Mouse (Mus musculus): Measurements from ENCODE around the gene Gpr18. TPM values are rescaled to one million over a fixed set of nuclear protein-coding genes. Genes with fewer than 3 reads are reported as not detected.

The Gpr18 gene
- polyA plus RNA-seq, 1 experiment from 2014 or later: 0.26 TPM

DNA sequence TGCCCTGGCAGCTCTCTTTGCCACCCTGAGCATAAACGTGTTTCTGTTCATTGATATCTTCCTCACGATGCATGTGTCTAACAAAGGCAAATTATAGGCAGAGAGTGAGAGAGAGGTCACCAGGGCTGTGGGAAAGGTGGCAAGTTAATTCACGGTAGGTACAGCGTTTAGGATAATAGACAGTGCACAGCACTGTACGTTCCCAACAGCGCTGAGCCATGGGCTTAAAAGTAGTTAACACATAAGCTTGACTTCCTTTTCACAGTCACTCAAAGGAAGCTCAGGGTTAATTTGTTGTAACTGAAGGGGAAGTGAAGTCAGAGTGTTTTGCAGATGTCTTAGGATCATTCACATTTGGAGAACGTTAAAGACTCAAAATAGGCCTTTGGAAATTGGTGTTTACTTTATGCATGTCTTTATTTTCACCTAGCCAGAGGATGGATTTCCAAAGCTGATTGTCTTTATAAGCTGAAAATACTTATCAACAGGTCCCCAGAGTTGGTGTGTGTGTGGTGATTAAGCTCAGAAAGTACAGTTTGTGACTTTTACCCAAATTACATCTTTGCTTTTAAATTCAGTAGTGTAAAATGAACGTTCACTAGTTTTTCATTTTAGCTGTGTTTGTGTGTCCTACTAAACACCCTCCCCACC lies 9.1 kb downstream of the Gpr18 start:
- H3K27ac ChIP-seq (ENCODE audit: low read length): no peak overlapping the region
- ATAC-seq (ENCODE audit: insufficient read depth, low FRiP score): no peak
- H3K4me3 ChIP-seq (replicated peaks; ENCODE audit: low read length): no peak overlapping the region
- H3K9me3 ChIP-seq (replicated peaks; ENCODE audit: control insufficient read depth, low read length): no peaks in the 10 kb centered on the region
- H3K36me3 ChIP-seq (ENCODE audit: control insufficient read depth, insufficient read depth, low read length): no peaks in the 10 kb centered on the region; the same call in 1 of the 2 replicates
- no peaks in the 10 kb centered on the region for H3K4me1 ChIP-seq (ENCODE audit: control insufficient read depth, insufficient read depth, low read length)
- no peaks in the 10 kb centered on the region for H3K27me3 ChIP-seq (ENCODE audit: control insufficient read depth, insufficient read depth, low read length)
- no peak overlapping the region for H3K4me2 ChIP-seq (ENCODE audit: low read depth, low read length)
- H3K9ac ChIP-seq (ENCODE audit: low read length): no peak overlapping the region
- WGBS: 67% methylated on average over 8 of the region's 8 CpGs

DNA sequence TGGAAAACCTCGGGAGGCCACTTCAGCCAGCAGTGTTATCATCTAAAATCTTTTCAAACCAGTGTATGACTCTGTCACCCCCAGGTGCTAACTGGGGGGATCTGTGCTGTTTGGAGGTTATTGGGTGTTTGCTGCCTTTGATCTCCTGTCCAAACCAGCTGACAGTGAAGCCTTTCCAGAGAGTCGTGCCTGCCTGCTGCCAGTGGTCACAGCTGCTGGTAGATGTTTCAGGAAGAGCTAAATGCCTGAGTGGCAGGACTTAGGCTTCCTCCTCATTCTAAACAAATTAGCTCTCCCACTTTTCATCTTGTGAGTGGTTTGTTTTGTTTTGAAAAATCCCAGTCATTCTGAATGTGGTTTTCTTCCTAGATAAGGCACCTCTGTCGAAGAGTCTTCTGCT lies 10.8 kb downstream of the Gpr18 start:
- no peaks in the 10 kb centered on the region for H3K9me3 ChIP-seq (replicated peaks; ENCODE audit: control insufficient read depth, low read length)
- 24% methylated on average over 3 of the region's 3 CpGs for WGBS
- ATAC-seq (ENCODE audit: insufficient read depth, low FRiP score): no peak
- H3K4me3 ChIP-seq (replicated peaks; ENCODE audit: low read length): no peak overlapping the region
- H3K4me1 ChIP-seq (ENCODE audit: control insufficient read depth, insufficient read depth, low read length): no peaks in the 10 kb centered on the region
- no peak overlapping the region for H3K9ac ChIP-seq (ENCODE audit: low read length)
- H3K27ac ChIP-seq (ENCODE audit: low read length): no peak overlapping the region
- H3K27me3 ChIP-seq (ENCODE audit: control insufficient read depth, insufficient read depth, low read length): no peaks in the 10 kb centered on the region
- H3K4me2 ChIP-seq (ENCODE audit: low read depth, low read length): no peak overlapping the region
- H3K36me3 ChIP-seq (ENCODE audit: control insufficient read depth, insufficient read depth, low read length): no peaks in the 10 kb centered on the region

DNA sequence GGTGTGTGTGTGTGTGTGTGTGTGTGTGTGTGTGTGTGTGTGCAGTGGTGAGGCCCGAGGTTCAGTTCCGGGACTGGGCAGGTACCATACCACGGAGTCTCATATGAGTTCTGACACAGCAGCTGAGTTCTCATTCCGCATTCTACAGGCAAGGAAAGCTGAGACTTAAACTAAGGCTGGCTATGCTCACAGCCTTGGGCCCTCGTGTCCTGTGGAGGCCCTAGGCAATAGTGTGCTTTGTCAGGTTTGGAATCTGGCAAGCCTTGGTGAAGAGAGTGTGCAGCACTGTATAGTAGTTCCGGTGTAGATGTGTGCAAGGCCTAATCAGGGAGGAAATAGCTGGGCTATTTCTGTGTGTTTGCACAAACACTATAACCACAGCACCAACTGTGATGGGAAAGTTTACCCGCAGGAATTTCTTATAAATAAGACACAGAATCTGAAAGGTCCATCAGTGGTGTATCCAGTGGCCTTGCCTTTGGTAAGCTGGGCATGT lies 12.2 kb downstream of the Gpr18 start:
- Histone ChIP-seq H3K27ac (ENCODE audit: low read length) (no peak overlapping the region), H3K4me2 (ENCODE audit: low read depth, low read length) (no peak overlapping the region), H3K36me3 (ENCODE audit: control insufficient read depth, insufficient read depth, low read length) (no peaks in the 10 kb centered on the region), H3K9ac (ENCODE audit: low read length) (no peak overlapping the region), H3K9me3 (replicated peaks; ENCODE audit: control insufficient read depth, low read length) (no peaks in the 10 kb centered on the region), H3K4me1 (ENCODE audit: control insufficient read depth, insufficient read depth, low read length) (no peaks in the 10 kb centered on the region), H3K4me3 (replicated peaks; ENCODE audit: low read length) (no peak overlapping the region), H3K27me3 (ENCODE audit: control insufficient read depth, insufficient read depth, low read length) (no peaks in the 10 kb centered on the region)
- ATAC-seq (ENCODE audit: insufficient read depth, low FRiP score): no peak
- 84% methylated on average over 7 of the region's 7 CpGs for WGBS

DNA sequence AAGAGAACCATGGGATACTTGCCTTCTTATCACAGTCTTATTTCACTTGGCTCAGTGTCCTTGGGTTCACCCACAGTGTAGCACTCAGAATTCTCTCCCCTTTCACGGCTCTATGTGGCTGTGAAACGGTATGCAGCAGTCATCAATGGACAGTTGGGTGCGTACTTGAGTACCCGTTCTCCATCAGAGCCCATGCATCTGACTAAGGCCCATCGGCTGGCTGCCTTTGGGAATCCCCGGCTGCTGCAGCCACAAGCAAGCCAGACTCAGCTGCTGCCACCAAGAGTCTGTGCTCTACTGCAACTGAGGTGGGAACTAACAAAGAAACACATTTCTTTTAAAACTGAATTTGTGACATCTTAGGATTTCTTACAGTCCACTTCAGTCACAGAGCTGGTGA lies 14.1 kb downstream of the Gpr18 start:
- ATAC-seq (ENCODE audit: insufficient read depth, low FRiP score): no peak
- Histone ChIP-seq H3K9me3 (replicated peaks; ENCODE audit: control insufficient read depth, low read length) (no peaks in the 10 kb centered on the region), H3K9ac (ENCODE audit: low read length) (no peak overlapping the region), H3K4me3 (replicated peaks; ENCODE audit: low read length) (no peak overlapping the region), H3K4me2 (ENCODE audit: low read depth, low read length) (no peak overlapping the region), H3K27me3 (ENCODE audit: control insufficient read depth, insufficient read depth, low read length) (no peaks in the 10 kb centered on the region), H3K36me3 (ENCODE audit: control insufficient read depth, insufficient read depth, low read length) (no peaks in the 10 kb centered on the region), H3K27ac (ENCODE audit: low read length) (no peak overlapping the region), H3K4me1 (ENCODE audit: control insufficient read depth, insufficient read depth, low read length) (no peaks in the 10 kb centered on the region)
- 92% methylated on average over 6 of the region's 6 CpGs for WGBS

DNA sequence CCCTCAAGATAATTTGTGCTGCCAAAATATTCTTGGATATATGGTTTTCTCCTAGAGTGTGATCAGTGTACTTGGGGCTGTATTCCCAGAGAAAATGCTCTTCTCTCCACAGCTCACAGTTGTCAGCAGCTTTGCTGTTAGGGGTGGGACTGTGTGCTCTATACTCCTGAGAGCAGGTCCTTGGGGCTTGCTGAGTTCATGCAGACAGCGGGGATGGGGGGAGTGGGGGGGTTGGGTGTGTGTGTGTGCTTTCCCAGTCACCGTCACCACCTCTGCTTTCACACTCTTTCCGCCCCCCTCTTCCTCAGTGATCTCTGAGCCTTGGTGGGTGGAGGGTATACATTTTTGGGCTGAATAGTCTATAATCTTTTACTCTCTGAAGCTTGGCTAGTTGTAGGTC lies 16.5 kb downstream of the Gpr18 start:
- Histone ChIP-seq H3K4me3 (replicated peaks; ENCODE audit: low read length) (no peak overlapping the region), H3K9ac (ENCODE audit: low read length) (no peak overlapping the region), H3K36me3 (ENCODE audit: control insufficient read depth, insufficient read depth, low read length) (no peaks in the 10 kb centered on the region), H3K9me3 (replicated peaks; ENCODE audit: control insufficient read depth, low read length) (no peaks in the 10 kb centered on the region), H3K27ac (ENCODE audit: low read length) (no peak overlapping the region), H3K27me3 (ENCODE audit: control insufficient read depth, insufficient read depth, low read length) (no peaks in the 10 kb centered on the region), H3K4me2 (ENCODE audit: low read depth, low read length) (no peak overlapping the region), H3K4me1 (ENCODE audit: control insufficient read depth, insufficient read depth, low read length) (no peaks in the 10 kb centered on the region; the same call in 1 of the 2 replicates)
- no peak for ATAC-seq (ENCODE audit: insufficient read depth, low FRiP score)
- WGBS: 55% methylated on average over 3 of the region's 3 CpGs

DNA sequence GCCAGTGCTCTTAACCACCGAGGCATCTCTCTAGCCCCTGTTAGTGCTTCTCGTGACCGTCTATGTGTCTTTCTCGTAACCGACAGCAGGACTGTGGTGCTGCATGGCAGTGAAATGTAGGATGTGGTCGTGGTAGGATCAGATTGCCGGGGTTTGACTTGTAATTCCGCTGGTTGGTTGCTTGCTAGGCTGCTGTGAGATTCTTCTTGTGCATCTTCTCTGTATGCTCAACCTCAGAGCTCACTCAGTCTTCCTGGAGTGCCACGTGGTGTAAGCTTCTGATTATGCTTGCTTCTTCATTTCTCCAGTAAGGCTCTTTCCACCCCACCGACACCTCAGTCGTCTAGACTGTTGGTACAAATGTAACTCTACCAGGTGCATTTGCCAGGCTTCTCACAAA lies 17.1 kb downstream of the Gpr18 start:
- no peak overlapping the region for H3K4me3 ChIP-seq (replicated peaks; ENCODE audit: low read length)
- ATAC-seq (ENCODE audit: insufficient read depth, low FRiP score): no peak
- 81% methylated on average over 11 of the region's 11 CpGs for WGBS
- no peaks in the 10 kb centered on the region for H3K9me3 ChIP-seq (replicated peaks; ENCODE audit: control insufficient read depth, low read length)
- no peak overlapping the region for H3K27ac ChIP-seq (ENCODE audit: low read length)
- H3K4me1 ChIP-seq (ENCODE audit: control insufficient read depth, insufficient read depth, low read length): peaks cover 4% of the 10 kb centered on the region; the same call in 1 of the 2 replicates
- no peaks in the 10 kb centered on the region for H3K27me3 ChIP-seq (ENCODE audit: control insufficient read depth, insufficient read depth, low read length)
- H3K9ac ChIP-seq (ENCODE audit: low read length): no peak overlapping the region
- no peaks in the 10 kb centered on the region for H3K36me3 ChIP-seq (ENCODE audit: control insufficient read depth, insufficient read depth, low read length)
- H3K4me2 ChIP-seq (ENCODE audit: low read depth, low read length): no peak overlapping the region

DNA sequence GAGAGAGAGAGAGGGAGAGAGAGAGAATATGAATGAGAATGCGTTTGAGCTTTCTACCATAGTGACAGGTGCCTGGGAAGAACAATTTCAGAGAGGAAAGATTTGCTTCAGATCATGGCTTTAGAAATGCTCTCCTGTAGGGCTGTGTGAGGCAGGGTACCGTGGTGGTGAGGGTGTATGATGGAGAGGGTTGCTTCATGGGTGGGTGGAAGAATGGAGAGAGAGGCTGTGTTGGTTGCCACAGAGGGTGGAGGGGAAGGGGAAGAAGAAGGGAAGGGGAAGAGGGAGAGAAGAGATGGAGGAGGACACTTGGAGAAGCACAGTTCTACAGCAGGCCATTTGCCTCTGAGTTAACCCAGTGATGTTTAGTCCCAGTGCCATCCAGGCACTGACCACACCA lies 17.8 kb downstream of the Gpr18 start:
- 72% methylated on average over 2 of the region's 2 CpGs for WGBS
- Histone ChIP-seq H3K9me3 (replicated peaks; ENCODE audit: control insufficient read depth, low read length) (no peaks in the 10 kb centered on the region), H3K4me1 (ENCODE audit: control insufficient read depth, insufficient read depth, low read length) (peaks cover 5% of the 10 kb centered on the region; the same call in 1 of the 2 replicates), H3K9ac (ENCODE audit: low read length) (no peak overlapping the region), H3K4me2 (ENCODE audit: low read depth, low read length) (no peak overlapping the region), H3K4me3 (replicated peaks; ENCODE audit: low read length) (no peak overlapping the region), H3K27ac (ENCODE audit: low read length) (no peak overlapping the region), H3K27me3 (ENCODE audit: control insufficient read depth, insufficient read depth, low read length) (no peaks in the 10 kb centered on the region), H3K36me3 (ENCODE audit: control insufficient read depth, insufficient read depth, low read length) (no peaks in the 10 kb centered on the region)
- no peak for ATAC-seq (ENCODE audit: insufficient read depth, low FRiP score)

DNA sequence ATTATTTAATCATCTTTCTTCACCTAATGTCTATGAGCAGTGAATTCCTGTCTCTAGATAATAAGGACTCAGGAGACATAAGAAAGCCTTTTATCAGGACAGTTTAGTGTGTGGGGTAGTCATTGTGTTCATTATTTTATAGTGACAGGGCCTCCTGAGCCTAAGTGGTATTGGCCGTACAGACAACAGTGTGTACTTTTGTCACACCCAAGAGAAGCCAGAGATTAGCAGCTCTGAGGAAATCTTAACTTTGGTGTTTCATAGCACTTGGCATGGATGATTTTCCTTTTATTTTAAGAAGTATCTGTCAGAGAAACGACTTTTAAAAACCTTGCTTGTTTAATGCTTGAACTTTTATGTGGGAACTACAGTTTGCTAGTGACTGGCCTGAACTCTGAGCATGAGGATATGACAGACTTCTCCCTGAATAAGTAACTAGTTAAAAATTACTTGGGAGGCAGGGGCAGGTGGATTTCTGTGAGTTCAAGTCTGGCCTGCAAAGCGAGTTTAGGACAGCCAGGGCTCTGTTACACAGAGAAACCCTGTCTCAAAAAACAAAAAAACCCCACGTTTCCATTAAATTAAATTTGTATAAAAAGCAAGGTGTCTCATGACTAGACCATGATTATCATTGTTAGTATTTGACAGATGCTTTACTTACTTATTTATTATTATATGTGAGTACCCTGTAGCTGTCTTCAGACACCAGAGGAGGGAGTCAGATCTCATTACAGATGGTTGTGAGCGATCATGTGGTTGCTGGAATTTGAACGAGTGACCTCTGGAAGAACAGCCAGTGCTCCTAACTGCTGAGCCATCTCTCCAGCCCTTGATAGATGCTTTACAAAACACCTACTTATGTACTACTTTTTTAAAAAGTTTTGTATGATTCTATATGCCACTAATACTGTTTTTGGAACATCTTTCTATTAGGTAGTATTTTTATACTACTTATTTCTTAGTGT lies 19.2 kb downstream of the Gpr18 start:
- no peak overlapping the region for H3K4me2 ChIP-seq (ENCODE audit: low read depth, low read length)
- no peak for ATAC-seq (ENCODE audit: insufficient read depth, low FRiP score)
- peak overlapping the region; percentile 40; the same call in 1 of the 2 replicates for H3K27ac ChIP-seq (ENCODE audit: low read length)
- no peak overlapping the region for H3K9ac ChIP-seq (ENCODE audit: low read length)
- H3K4me1 ChIP-seq (ENCODE audit: control insufficient read depth, insufficient read depth, low read length): peaks cover 5% of the 10 kb centered on the region; the same call in 1 of the 2 replicates
- no peaks in the 10 kb centered on the region for H3K27me3 ChIP-seq (ENCODE audit: control insufficient read depth, insufficient read depth, low read length)
- 45% methylated on average over 6 of the region's 6 CpGs for WGBS
- no peaks in the 10 kb centered on the region for H3K9me3 ChIP-seq (replicated peaks; ENCODE audit: control insufficient read depth, low read length)
- H3K36me3 ChIP-seq (ENCODE audit: control insufficient read depth, insufficient read depth, low read length): no peaks in the 10 kb centered on the region
- H3K4me3 ChIP-seq (replicated peaks; ENCODE audit: low read length): no peak overlapping the region

DNA sequence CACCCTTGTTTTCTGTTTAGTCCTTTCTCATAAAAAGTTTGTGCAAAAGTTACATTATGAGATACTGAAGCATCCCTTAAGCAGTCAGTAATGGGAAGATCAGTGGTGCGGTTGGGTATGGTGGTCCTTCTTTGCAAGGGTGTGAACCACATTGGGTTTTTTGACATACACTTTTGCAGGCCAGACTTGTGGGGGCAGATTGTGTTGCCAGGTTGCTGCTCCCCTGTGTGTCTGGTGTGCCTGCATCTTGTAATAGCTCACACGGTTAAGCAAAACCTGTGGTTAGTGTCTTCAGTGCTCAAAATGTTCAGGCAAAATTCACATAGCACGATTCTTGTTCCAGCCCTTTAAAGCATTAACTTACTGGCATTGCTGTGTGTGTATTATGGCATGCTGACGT lies 20.3 kb downstream of the Gpr18 start:
- no peaks in the 10 kb centered on the region for H3K36me3 ChIP-seq (ENCODE audit: control insufficient read depth, insufficient read depth, low read length)
- WGBS: 74% methylated on average over 4 of the region's 4 CpGs

More for the DNA sequence above, 20.3 kb downstream of the Gpr18 start:
- Histone ChIP-seq H3K9me3 (replicated peaks; ENCODE audit: control insufficient read depth, low read length) (no peaks in the 10 kb centered on the region), H3K4me3 (replicated peaks; ENCODE audit: low read length) (no peak overlapping the region), H3K27ac (ENCODE audit: low read length) (no peak overlapping the region), H3K4me2 (ENCODE audit: low read depth, low read length) (no peak overlapping the region), H3K9ac (ENCODE audit: low read length) (no peak overlapping the region), H3K27me3 (ENCODE audit: control insufficient read depth, insufficient read depth, low read length) (no peaks in the 10 kb centered on the region), H3K4me1 (ENCODE audit: control insufficient read depth, insufficient read depth, low read length) (peaks cover 5% of the 10 kb centered on the region; the same call in 1 of the 2 replicates)
- ATAC-seq (ENCODE audit: insufficient read depth, low FRiP score): no peak
